11 mouse cellular contexts compared by ENCODE assay signal in genomic region chr6:92812702-92813370, GRCm38 (mm10). TPM values are rescaled to one million over a fixed set of nuclear protein-coding genes. Genes with fewer than 3 reads are reported as not detected.
DNase-seq lines count a peak whose midpoint lies in the region; ATAC-seq lines count a peak whose summit lies in the region.
"Had no signal": no experiment of that assay in that cellular context is flagged by ENCODE, and none has a peak within 500 bp of the region (broad histone marks: within the 10 kb centered on the region; RNA-seq: fewer than 3 reads in every experiment).

No protein-coding gene starts in this region.

- peak overlapping the region; percentile 36; the same call in 1 of the 2 replicates for H3K27ac ChIP-seq in kidney, embryonic 16.5 days (ENCODE audit: low read length)

- 35% methylated on average over 2 of the region's 2 CpGs for WGBS in kidney, embryonic 16.5 days

- H3K4me1 ChIP-seq in kidney, embryonic 16.5 days (ENCODE audit: insufficient read depth, low read length), result peaks cover 33% of the 10 kb centered on the region

- H3K4me2 ChIP-seq in kidney, embryonic 16.5 days (replicated peaks; ENCODE audit: low read depth, low read length), result no peak overlapping the region

- 0 out of 2 replicates have a peak, but pooled peaks have one; percentile 13 for ATAC-seq in kidney, embryonic 16.5 days (ENCODE audit: low FRiP score, low TSS enrichment)
- ATAC-seq: CD4-positive, CD25-positive, alpha-beta regulatory T cell, adult 4 months; inflammation-experienced regulatory T-cells, adult 6 months had no signal

- H3K36me3 ChIP-seq in kidney, embryonic 16.5 days (ENCODE audit: insufficient read depth, low read length), result peaks cover 16% of the 10 kb centered on the region

- DNase-seq in heart, adult 18-20 months, result peak; percentile 64 to 76
- no peak for DNase-seq in heart, postnatal 4 days
- DNase-seq in right cerebral cortex, adult 18-20 months, result peak; percentile 5
- DNase-seq in right cerebral cortex, postnatal 4 days, result no peak
- DNase-seq in skeletal muscle tissue, adult 2 months (ENCODE audit: low read depth, low spot score), result peak; percentile 48
- DNase-seq in thymus, postnatal 36 days, result no peak
- DNase-seq in liver, result no peak

- H3K4me3 ChIP-seq in kidney, embryonic 16.5 days (ENCODE audit: low read length), result no peak overlapping the region

- no peak overlapping the region for H3K9ac ChIP-seq in kidney, embryonic 16.5 days (replicated peaks; ENCODE audit: low read length)

- no peaks in the 10 kb centered on the region for H3K9me3 ChIP-seq in kidney, embryonic 16.5 days (ENCODE audit: low read length)

- no peaks in the 10 kb centered on the region for H3K27me3 ChIP-seq in kidney, embryonic 16.5 days (ENCODE audit: insufficient read depth, low read length)

RNA-seq across cellular contexts. Expression of gene A730049H05Rik, which starts 3.4 kb away (rescaled TPM):
- total RNA-seq in heart, adult 18-20 months (2021), result not detected
- under 1 TPM; 0.33 to 0.43 TPM for total RNA-seq in heart, postnatal 4 days (2021)
- 2.3 and 3.1 TPM in 2 replicates for polyA plus RNA-seq in kidney, embryonic 16.5 days (2015; fragmentation: Nextera tagmentation; extraction: Ambion mirVana)
- polyA plus RNA-seq: CD4-positive, CD25-positive, alpha-beta regulatory T cell, adult 4 months; testis, adult 2 months had no signal

RNA-seq across cellular contexts. Expression of gene Gm15737, which starts 56.3 kb away (rescaled TPM):
- total RNA-seq in heart, adult 18-20 months (2021), result under 1 TPM; 0.10 to 0.28 TPM
- total RNA-seq in heart, postnatal 4 days (2021), result under 1 TPM; 0.09 to 0.14 TPM
- polyA plus RNA-seq in kidney, embryonic 16.5 days (2015; fragmentation: Nextera tagmentation; extraction: Ambion mirVana), result 0.04 and 0.12 TPM in 2 replicates
- polyA plus RNA-seq: CD4-positive, CD25-positive, alpha-beta regulatory T cell, adult 4 months; inflammation-experienced regulatory T-cells, adult 6 months; testis, adult 2 months had no signal

Comparison
In these comparisons a context has a peak if more than half of its experiments do, and no peak if none do; other contexts are left out.
1. DNase-seq: peak in heart, adult 18-20 months (2 of 2), right cerebral cortex, adult 18-20 months (single experiment) and skeletal muscle tissue, adult 2 months (single experiment); none in heart, postnatal 4 days (single experiment), right cerebral cortex, postnatal 4 days (single experiment), thymus, postnatal 36 days (0 of 2) and liver (single experiment).